Mouse (Mus musculus): ENCODE data around the gene Fbxw28.
"Not testable (repeated sequence)": the region's sequence is repeated elsewhere in the genome, so short reads cannot be mapped to it uniquely, and the experiment has no call there.

Gene Fbxw28

GRCm38 (mm10) chr9:109339559-109339958, at the start of gene Fbxw28:
Fbxw28 (minus strand) TSS chr9:109339659.
- DNase-seq (ENCODE audit: low spot score), result not testable (repeated sequence)

DNA sequence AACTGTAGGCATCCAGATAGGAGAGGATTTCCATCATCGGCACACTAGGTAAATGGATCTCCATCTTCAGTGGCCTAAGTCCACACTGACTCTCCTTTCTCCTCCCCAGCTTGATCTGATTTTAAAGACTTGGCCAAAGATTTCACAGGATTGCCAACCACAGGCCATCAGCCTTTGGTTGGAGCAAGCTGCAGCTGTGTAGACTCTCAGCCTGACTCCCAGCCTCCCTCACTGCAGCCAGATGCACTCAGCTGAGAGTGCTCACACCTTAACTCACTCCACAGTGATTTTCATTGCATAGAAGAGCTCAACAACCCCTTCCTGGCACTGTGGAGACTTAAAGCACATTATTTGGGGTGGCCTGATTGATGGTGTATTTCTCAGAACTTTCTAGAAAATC, 51.9 kb downstream of the Fbxw28 start, which contains the start of gene Fbxw14:
Fbxw14 (minus strand) TSS at position 101 of the 400 bp plus-strand sequence.
- DNase-seq (ENCODE audit: low spot score), result not testable (repeated sequence)
